Mouse (Mus musculus): ENCODE results near the gene Ntmt1.

The Ntmt1 gene

DNA sequence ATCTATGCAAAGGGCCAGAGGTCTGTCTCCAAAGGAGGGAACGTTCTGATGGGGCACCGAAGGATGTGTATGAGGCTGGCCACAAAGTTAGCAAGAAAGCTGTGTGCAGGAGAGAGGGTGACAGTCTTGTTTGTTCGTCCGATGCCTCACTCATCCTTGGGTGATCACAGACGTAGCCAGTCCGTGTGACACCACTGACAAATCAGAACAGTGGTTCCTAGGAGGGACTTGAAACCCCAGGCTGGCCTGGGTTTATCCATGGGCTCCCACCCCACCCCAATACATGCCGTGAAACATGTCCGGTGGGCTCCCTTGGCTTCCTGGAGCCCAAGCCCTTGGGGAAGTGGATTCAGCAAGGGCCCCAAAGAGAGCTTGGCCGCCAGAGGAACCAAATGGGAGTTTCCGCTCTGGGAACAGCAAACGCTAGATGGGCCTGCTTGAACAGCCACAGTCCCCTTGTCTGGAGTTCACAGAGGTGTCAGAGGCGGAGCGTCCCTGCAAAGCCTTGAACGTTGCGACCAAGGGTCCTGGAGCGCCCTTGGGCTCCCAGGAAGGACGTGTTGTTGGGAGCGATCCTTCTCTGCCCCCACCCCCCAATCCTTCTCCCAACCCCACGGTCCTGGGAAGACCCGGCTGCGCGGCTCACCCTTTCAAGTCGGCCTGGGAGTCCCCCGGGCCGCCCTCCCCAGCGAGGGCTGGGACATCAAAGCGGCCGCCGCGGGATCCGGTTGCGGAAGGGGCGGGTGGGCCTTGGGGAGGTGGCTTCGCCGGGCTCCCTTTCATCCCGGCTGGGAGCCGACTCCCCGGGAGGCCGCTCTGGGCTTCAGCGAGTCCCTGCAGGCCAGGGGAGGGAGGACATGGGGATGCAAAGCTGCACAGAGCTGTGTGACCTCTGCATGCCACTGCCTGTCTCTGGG is 23.3 kb upstream of the Ntmt1 start:
- DNase-seq: no peak

DNA sequence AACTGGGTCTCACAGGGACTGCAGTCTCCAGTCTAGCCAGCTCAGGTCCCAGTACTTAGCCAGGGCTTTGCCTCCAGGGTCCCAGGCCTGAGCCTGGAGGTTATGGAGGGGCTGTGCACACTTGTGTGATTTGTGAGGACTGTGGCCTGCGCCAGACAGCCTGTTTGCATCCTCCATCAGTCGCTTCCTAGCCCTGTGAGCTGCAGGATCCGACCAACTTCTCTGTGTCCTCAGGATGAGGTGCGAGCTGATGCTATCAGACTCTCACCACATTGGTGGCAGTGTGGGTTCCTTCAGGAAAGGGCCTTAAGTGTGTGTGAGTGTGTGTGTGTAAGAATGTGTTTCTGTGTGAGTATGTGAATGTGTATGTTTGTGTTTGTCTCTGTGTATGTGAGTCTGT is 20.2 kb upstream of the Ntmt1 start:
- DNase-seq: no peak

DNA sequence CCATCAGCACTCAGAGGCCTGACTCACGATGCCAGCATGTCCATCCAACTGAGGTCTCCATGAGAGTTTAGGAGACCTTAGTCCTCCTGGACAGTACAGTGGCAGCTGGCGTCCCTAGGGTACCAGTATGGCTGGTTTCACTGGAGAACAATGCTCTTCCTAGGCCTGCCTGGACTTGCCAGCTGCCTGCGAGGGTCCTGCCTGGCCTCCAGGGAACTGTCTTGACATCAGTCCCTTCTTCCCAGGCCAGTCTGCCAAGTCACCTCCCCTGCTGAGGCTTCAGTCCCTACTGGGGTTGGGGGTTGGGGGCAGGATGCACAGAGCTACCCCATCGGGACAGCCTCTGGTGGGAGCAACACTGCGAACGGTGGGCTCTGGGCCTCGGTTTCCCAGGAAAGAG is 15.6 kb upstream of the Ntmt1 start:
- no peak for DNase-seq

DNA sequence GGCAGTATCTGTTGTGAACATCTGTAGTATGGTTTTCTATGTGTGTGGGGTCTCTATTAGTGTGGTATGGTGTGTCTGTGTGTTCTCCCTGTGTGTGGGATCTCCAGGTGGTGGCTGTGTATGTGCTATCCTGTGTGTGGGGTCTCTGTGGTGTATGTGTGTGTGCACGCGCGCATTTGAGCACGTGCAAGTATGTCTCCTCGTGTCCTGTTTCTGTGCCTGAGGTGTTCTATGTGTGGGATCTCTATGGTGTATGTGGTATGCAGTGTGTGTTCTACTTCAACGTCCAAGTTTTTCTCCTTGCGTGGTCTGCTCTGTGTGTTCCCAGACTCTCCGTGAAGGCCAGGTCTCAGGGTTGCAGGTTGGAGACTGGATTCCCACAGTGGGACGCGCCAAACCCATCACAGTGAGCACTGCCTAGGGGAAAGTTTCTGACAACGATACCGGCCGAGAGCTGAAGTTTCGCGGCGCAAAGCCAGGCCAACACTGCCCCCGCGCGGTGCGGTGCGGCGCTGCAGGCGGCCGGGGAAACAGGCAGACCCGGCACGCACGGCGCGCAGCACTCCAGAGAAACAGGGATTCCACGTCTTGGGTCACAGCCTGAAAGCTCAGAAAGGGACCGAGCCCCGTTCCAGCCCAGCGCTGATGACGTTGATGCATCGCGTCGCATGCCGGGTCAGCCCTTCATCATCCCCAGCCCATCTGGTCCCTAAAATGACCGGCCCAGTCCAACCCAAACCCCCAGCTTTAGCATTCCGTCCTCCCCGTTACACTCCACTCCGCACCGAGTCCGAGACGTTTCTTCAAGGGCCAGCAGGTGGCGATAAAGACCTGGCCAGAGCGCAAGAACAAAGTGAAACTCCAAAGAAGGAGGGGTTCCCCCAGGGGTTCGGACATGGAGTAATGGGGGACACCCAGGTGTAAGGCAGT is 13.2 kb upstream of the Ntmt1 start:
- peak; percentile 88 to 97 for DNase-seq

- no peak for DNase-seq
These were observed 12.2 kb upstream of the Ntmt1 start for GRCm38 (mm10) chr2:30795271-30795888.

DNA sequence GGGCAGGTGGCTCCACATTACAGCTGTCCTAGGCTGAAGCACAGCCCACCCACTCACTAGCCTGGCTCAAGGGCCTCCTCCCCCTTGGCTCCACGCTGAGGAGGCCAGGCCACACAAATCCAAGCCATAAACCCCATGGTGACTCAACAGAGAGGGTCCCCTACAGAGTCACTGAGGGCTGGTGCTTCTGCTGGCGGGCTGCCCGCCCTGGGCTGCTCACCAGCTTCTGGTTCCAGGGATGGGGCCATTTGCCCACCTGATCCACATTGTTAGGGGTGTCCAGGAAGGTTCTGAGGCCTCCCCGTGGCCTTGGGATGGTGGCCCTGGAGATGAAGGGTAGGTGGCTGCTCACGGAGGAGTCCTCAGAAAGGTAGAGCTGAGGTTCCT is 11.7 kb upstream of the Ntmt1 start:
- DNase-seq: no peak

DNA sequence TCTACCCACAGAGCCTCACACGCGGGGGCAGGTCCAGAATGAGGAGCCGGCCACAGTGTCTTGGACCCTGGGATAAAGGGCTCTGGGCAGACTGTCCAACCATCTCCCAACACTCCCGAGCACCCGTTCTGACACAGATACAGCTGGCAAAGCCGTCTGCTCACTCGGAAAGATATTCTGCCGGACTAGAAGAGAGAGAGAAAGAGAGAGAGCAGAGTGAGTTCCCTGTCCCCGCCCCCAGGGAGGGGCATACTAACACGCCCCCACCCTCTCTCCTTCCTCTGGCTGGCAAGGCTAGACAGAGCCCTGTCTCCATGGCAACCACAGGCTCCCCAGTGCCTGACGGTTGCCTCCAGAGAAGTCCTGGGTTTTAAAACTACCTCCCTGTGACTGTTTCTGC is 11.2 kb upstream of the Ntmt1 start:
- peak; percentile 77 to 81 for DNase-seq

GRCm38 (mm10) chr2:30799456-30799855 is 8.2 kb upstream of the Ntmt1 start:
- no peak for DNase-seq

DNA sequence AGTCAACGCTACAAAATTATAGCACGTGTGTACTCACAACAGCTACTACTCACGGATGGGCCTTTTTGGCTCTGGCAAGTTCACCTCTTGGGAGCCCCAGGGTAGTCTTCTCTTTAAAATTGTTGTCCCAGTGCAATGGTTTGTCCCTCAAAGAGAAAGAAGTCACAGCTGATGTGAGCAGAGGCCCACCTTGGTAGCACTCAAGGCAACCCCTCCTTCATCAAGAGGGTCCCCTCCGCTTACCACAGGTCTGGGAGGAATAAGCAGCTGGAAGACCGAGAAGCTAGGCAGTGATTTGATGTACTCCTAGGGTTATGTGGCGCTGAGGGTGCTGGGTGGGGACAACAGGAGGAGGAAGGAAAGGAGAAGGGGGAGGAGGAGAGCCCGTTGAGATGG is 7.0 kb upstream of the Ntmt1 start:
- no peak for DNase-seq

- DNase-seq: no peak
These were observed 6.4 kb upstream of the Ntmt1 start for GRCm38 (mm10) chr2:30801067-30801852.

- no peak for DNase-seq
These were observed 4.0 kb upstream of the Ntmt1 start, which contains the start of gene 1700001O22Rik for GRCm38 (mm10) chr2:30803604-30804003. Gene 1700001O22Rik, minus strand, starts transcription at chr2:30803661.

- DNase-seq: no peak
These were observed 1.6 kb upstream of the Ntmt1 start for GRCm38 (mm10) chr2:30805983-30806382.

DNA sequence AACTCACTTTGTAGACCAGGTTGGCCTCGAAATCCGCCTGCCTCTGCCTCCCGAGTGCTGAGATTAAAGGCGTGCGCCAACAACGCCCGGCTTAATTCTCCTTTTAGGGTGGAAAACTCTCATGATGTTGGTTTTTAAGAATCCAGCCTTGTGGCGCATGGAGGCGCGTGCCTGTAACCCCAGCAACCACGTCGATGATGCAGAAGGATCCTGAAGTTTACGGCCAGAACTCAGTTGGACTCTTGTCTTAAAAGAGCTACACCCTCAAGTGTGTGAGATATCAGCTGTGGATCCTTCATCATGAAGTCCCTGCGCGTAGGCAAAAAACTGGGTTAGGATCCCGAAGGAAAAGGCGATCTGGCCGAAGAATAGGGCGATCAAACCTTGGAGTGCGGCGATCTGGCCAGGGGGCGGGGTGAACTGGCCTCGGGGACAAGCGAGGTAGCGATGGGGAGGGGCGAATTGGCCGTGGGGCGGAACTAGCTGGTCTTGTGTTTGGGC is 429 bp upstream of the Ntmt1 start:
- no peak for DNase-seq

DNA sequence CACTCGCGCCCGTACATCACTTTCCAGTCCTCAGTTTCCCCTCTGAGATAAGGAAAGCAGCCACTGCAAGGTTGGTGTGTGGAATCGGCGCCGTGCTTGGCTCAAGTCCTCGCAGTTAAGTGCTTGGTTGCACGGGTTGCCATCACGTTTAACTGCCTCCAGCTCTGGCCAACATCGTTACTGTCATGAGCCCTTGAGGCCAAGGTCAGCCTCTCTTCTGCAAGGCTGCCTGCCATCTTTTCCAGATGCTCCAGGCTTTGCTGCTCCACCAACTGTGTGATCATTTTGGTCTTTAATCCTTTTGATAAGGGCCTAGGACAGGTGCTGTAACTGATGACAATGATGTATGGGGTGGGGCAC is 650 bp downstream of the Ntmt1 start:
- DNase-seq: no peak

DNA sequence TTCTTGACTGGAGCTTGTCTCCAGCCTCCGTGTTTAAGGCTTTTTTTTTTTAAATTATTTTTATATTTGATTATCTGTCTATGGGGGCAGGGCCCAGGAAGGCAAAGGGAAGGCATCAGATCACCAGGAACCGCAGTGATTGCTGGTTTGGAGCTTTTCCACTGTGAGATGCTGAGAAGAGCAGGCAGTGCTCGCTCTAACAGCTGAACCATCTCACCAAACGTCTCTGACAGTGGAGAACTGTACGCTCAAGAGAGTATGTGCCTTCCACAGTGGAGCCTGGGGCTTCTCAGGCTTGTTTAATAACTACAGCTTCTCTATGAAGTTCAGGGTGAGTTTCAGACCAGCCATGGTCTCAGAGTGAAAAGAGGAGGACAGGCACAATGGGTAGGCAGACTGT is 1.9 kb downstream of the Ntmt1 start:
- DNase-seq: no peak

- no peak for DNase-seq
These were observed 2.9 kb downstream of the Ntmt1 start for GRCm38 (mm10) chr2:30810573-30810972.

- DNase-seq: no peak
These were observed 8.8 kb downstream of the Ntmt1 start for GRCm38 (mm10) chr2:30816383-30816782.

GRCm38 (mm10) chr2:30819873-30820272 is 12.2 kb downstream of the Ntmt1 start:
- DNase-seq: no peak

DNA sequence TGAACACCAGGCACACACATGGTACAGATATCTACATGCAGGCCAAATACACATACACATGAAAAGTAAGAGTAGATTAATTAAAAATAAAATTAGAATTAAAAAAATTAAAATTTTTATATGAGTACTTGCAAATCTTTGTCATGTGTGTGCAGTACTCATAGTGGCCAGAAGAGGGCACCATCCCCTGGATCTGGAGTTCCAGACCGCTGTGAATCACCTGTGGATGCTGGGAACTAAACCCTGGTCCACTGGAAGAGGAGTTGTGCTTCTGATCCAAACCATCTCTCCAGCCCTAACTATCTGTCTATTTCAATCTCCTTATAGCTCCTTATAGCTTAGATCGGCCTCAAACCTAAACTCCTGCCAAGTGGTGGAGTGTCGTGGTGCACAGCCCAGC is 13.4 kb downstream of the Ntmt1 start:
- no peak for DNase-seq

DNA sequence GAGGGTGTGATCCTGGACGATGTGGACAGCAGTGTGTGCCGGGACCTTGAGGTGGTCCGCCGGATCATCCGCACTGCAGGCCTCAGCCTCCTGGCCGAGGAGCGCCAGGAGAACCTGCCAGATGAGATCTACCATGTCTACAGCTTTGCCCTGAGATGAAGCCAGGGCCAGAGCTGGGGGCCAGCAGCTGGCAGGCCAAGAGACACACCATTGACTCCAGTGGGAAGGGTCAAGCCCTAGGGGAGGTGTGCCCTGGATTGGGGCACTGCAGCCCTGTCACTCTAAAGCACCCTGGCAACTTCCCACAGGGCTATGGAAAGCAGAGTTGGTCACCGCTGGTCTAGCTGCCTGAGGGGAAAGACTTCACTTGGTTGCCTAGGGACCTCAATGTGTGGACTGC is 14.8 kb downstream of the Ntmt1 start:
- no peak for DNase-seq

DNA sequence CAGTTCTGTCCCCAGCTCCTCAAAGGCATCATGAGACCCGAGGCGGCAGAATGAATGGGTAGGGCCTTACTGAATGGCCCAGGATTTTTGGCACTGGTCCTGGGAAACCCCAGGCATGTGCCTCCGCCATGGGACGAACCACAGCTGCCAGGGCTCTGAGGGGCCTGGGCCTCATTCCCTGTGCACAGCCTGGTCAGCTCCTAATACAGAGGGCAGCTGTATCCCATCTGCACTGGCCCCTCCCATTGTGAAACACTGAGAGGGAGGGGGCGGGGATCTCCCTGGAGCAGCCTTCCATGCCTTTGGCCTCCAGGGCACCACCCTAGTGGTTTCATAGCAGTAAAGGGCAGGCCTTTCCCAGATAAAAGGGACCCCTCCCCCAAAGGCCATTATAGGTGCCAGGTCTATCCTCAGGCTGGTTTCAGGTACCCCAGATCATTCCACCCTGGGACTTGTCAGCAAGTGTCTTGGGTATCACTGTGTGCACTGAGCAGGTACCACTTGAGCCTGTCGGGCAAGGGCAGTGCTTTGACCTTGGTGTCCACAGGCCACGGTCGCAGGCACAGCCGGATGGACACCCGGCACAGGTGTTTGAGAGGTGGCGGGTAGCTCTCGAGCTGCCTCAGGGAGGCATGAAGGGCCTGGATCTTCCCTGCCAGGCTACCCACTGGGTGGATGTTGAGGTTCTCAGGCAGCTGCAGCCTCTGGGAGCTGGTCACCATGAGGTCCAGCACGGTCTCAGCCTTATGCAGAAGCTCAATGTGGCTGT is 15.9 kb downstream of the Ntmt1 start:
- DNase-seq: peak; percentile 36 to 62

Measured in kidney, adult 8-10 months (tissue).